Mouse (Mus musculus): ENCODE measurements around the gene Shoc2. TPM values are rescaled to one million over a fixed set of nuclear protein-coding genes. Genes with fewer than 3 reads are reported as not detected.
"Not testable (repeated sequence)": the region's sequence is repeated elsewhere in the genome, so short reads cannot be mapped to it uniquely, and the experiment has no call there.

Shoc2 gene
- polyA plus RNA-seq, 1 experiment from 2014 or later = 43.1 TPM

DNA sequence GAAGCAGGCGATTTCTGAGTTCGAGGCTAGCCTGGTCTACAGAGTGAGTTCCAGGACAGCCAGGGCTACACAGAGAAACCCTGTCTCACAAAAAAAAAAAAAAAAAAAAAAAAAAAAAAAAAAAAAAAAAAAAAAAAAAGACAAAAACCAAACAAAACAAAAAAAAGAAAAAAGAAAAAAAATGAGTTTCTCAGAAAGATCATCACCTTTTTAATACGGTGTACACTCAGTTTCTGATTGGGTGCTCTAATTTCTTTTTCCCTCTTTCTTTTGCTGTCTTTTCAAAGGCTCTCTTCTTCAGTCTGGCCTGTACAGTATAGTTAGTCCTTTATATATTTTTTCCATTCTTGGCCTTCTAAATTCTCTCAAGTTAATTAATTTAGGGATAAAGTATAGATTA lies 20.2 kb downstream of the Shoc2 start:
- not testable (repeated sequence) for H3K4me3 ChIP-seq (ENCODE audit: low read length); H3K4me1 ChIP-seq (ENCODE audit: insufficient read depth, low read length); H3K9ac ChIP-seq (replicated peaks; ENCODE audit: low read length); H3K36me3 ChIP-seq (ENCODE audit: insufficient read depth, low read length); H3K4me2 ChIP-seq (replicated peaks; ENCODE audit: low read depth, low read length); H3K9me3 ChIP-seq (ENCODE audit: low read length); ATAC-seq (ENCODE audit: low FRiP score, low TSS enrichment); H3K27ac ChIP-seq (ENCODE audit: low read length); H3K27me3 ChIP-seq (ENCODE audit: insufficient read depth, low read length)
- WGBS = 96% methylated on average over 3 of the region's 3 CpGs

DNA sequence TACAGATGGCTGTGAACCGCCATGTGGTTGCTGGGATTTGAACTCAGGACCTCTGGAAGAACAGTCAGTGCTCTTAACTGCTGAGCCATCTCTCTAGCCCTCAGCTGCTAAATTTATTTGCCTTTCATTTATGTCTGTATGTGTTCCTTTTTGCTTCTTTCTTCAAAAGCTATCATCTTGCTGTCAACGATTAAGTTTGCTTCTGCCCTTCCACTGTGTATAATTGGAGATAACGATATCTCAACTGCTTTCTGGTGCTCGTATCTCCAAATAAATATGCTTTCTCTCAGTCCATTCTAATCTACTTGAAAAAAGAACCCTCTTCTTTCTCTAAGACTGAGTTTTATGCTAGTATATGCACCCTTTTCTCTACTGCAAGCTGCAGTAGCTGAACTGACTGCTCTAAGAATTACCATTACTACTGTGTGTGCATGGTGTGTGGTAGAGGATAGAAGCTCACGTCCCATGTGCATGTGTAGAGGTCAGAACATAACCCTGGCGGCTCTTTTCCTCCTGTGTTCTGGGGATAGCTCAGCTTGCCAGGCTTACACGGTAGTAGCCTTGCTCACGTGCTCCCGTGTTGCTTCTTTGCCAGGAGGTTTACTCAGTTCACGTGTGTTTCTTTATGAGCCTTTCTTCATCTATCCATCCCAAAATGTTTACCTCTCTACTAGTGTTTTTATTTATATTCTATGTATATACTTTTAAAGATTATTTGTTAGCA lies 21.0 kb downstream of the Shoc2 start:
- Histone ChIP-seq H3K4me1 (ENCODE audit: insufficient read depth, low read length) (no peaks in the 10 kb centered on the region), H3K36me3 (ENCODE audit: insufficient read depth, low read length) (no peaks in the 10 kb centered on the region), H3K4me2 (replicated peaks; ENCODE audit: low read depth, low read length) (no peak overlapping the region), H3K27ac (ENCODE audit: low read length) (no peak overlapping the region), H3K4me3 (ENCODE audit: low read length) (no peak overlapping the region), H3K9me3 (ENCODE audit: low read length) (no peaks in the 10 kb centered on the region), H3K9ac (replicated peaks; ENCODE audit: low read length) (no peak overlapping the region), H3K27me3 (ENCODE audit: insufficient read depth, low read length) (no peaks in the 10 kb centered on the region)
- 89% methylated on average over 10 of the region's 10 CpGs for WGBS
- no peak for ATAC-seq (ENCODE audit: low FRiP score, low TSS enrichment)

DNA sequence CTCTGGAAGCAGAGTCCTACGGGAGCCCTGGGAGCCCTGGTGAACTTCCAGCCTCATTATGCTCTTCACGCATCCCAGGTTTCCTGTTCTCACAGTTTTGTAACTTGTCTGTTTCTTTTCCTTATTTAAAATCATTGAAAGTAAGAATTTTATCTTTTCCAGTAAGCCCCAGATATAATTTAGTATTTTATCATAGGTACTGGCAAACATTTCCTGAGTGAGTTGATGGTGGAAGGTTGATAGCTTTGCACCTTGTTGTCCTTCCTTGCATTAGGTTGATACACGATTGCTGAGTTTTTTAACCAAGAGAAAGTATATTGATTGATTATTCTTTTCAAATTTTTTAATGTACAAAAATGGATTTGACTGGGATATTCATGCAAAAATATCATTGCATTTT lies 25.1 kb downstream of the Shoc2 start:
- Histone ChIP-seq H3K27ac (ENCODE audit: low read length) (no peak overlapping the region), H3K4me3 (ENCODE audit: low read length) (no peak overlapping the region), H3K4me1 (ENCODE audit: insufficient read depth, low read length) (no peaks in the 10 kb centered on the region), H3K4me2 (replicated peaks; ENCODE audit: low read depth, low read length) (no peak overlapping the region), H3K27me3 (ENCODE audit: insufficient read depth, low read length) (no peaks in the 10 kb centered on the region), H3K9ac (replicated peaks; ENCODE audit: low read length) (no peak overlapping the region), H3K9me3 (ENCODE audit: low read length) (no peaks in the 10 kb centered on the region), H3K36me3 (ENCODE audit: insufficient read depth, low read length) (no peaks in the 10 kb centered on the region)
- WGBS = 92% methylated on average over 3 of the region's 3 CpGs
- ATAC-seq (ENCODE audit: low FRiP score, low TSS enrichment) = no peak

DNA sequence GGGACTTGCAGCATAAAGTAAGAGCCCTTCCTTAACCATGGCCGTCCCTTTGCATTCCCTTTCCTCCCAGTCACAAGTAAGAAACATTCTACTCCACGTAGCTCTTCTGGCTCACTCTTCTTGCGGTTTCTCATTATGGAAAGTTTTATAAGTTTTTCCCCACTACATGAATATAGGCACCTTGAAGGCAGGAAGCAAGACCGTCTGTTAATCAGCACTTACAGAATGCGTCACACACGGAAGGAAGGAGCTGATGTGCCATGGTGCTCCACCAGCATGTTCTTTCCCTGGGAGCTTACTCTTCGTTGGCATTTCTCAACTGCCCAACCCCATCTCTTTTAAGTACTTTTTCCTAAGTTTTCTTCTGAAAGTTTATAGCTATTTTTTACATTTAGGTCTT lies 27.8 kb downstream of the Shoc2 start:
- ATAC-seq (ENCODE audit: low FRiP score, low TSS enrichment) = no peak
- Histone ChIP-seq H3K9me3 (ENCODE audit: low read length) (no peaks in the 10 kb centered on the region; the same call in 1 of the 2 replicates), H3K9ac (replicated peaks; ENCODE audit: low read length) (no peak overlapping the region), H3K36me3 (ENCODE audit: insufficient read depth, low read length) (peaks cover 4% of the 10 kb centered on the region; the same call in 1 of the 2 replicates), H3K27ac (ENCODE audit: low read length) (no peak overlapping the region), H3K4me3 (ENCODE audit: low read length) (no peak overlapping the region), H3K27me3 (ENCODE audit: insufficient read depth, low read length) (no peaks in the 10 kb centered on the region), H3K4me2 (replicated peaks; ENCODE audit: low read depth, low read length) (no peak overlapping the region), H3K4me1 (ENCODE audit: insufficient read depth, low read length) (no peaks in the 10 kb centered on the region)
- WGBS = 72% methylated on average over 7 of the region's 7 CpGs

- Histone ChIP-seq H3K27me3 (ENCODE audit: insufficient read depth, low read length) (no peaks in the 10 kb centered on the region), H3K36me3 (ENCODE audit: insufficient read depth, low read length) (peaks cover 9% of the 10 kb centered on the region; the same call in 1 of the 2 replicates), H3K4me1 (ENCODE audit: insufficient read depth, low read length) (no peaks in the 10 kb centered on the region), H3K27ac (ENCODE audit: low read length) (no peak overlapping the region), H3K9me3 (ENCODE audit: low read length) (peaks cover 4% of the 10 kb centered on the region), H3K9ac (replicated peaks; ENCODE audit: low read length) (no peak overlapping the region), H3K4me2 (replicated peaks; ENCODE audit: low read depth, low read length) (no peak overlapping the region), H3K4me3 (ENCODE audit: low read length) (no peak overlapping the region)
- 70% methylated on average over 1 of the region's 1 CpGs for WGBS
- no peak for ATAC-seq (ENCODE audit: low FRiP score, low TSS enrichment)
These were observed 29.6 kb downstream of the Shoc2 start for GRCm38 (mm10) chr19:53973656-53974055.

GRCm38 (mm10) chr19:53982041-53982440 lies 37.9 kb downstream of the Shoc2 start:
- Histone ChIP-seq H3K9ac (replicated peaks; ENCODE audit: low read length) (no peak overlapping the region), H3K9me3 (ENCODE audit: low read length) (peaks cover 4% of the 10 kb centered on the region; the same call in 1 of the 2 replicates), H3K27me3 (ENCODE audit: insufficient read depth, low read length) (no peaks in the 10 kb centered on the region), H3K36me3 (ENCODE audit: insufficient read depth, low read length) (peaks cover 4% of the 10 kb centered on the region; the same call in 1 of the 2 replicates), H3K27ac (ENCODE audit: low read length) (no peak overlapping the region), H3K4me2 (replicated peaks; ENCODE audit: low read depth, low read length) (no peak overlapping the region), H3K4me3 (ENCODE audit: low read length) (no peak overlapping the region), H3K4me1 (ENCODE audit: insufficient read depth, low read length) (no peaks in the 10 kb centered on the region)
- WGBS = 57% methylated on average over 3 of the region's 3 CpGs
- no peak for ATAC-seq (ENCODE audit: low FRiP score, low TSS enrichment)

GRCm38 (mm10) chr19:53983336-53983735 lies 39.2 kb downstream of the Shoc2 start:
- Histone ChIP-seq H3K4me2 (replicated peaks; ENCODE audit: low read depth, low read length) (no peak overlapping the region), H3K9me3 (ENCODE audit: low read length) (peaks cover 2% of the 10 kb centered on the region; the same call in 1 of the 2 replicates), H3K9ac (replicated peaks; ENCODE audit: low read length) (no peak overlapping the region), H3K27ac (ENCODE audit: low read length) (no peak overlapping the region), H3K4me1 (ENCODE audit: insufficient read depth, low read length) (no peaks in the 10 kb centered on the region), H3K27me3 (ENCODE audit: insufficient read depth, low read length) (no peaks in the 10 kb centered on the region), H3K4me3 (ENCODE audit: low read length) (no peak overlapping the region), H3K36me3 (ENCODE audit: insufficient read depth, low read length) (peaks cover 10% of the 10 kb centered on the region; the same call in 1 of the 2 replicates)
- WGBS = 91% methylated on average over 1 of the region's 1 CpGs
- ATAC-seq (ENCODE audit: low FRiP score, low TSS enrichment) = no peak

GRCm38 (mm10) chr19:53984628-53985027 lies 40.5 kb downstream of the Shoc2 start:
- Histone ChIP-seq H3K9ac (replicated peaks; ENCODE audit: low read length) (no peak overlapping the region), H3K4me2 (replicated peaks; ENCODE audit: low read depth, low read length) (no peak overlapping the region), H3K27ac (ENCODE audit: low read length) (no peak overlapping the region), H3K4me1 (ENCODE audit: insufficient read depth, low read length) (no peaks in the 10 kb centered on the region), H3K36me3 (ENCODE audit: insufficient read depth, low read length) (peaks cover 9% of the 10 kb centered on the region; the same call in 1 of the 2 replicates), H3K9me3 (ENCODE audit: low read length) (no peaks in the 10 kb centered on the region), H3K4me3 (ENCODE audit: low read length) (no peak overlapping the region), H3K27me3 (ENCODE audit: insufficient read depth, low read length) (no peaks in the 10 kb centered on the region)
- WGBS = 86% methylated on average over 3 of the region's 3 CpGs
- ATAC-seq (ENCODE audit: low FRiP score, low TSS enrichment) = no peak

DNA sequence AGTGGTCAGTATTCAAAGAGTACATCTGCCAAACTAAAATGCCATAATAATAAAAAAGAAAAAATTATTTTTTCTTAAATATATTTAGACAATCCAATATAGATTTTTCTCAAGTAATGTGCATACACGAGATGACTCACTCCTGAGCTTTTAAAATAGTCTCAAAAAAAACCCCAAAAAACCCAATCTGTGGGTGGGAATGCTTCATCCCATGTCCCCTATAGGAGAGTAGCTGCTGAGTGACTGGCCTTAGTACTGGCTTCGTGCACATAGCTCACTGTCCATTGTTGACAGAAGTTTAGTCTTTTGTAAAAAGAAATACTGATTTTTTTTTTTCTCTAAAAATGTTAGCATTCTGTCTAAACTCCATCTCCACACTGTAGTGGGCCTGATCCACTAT lies 46.4 kb downstream of the Shoc2 start:
- H3K9me3 ChIP-seq (ENCODE audit: low read length) = no peaks in the 10 kb centered on the region
- no peaks in the 10 kb centered on the region for H3K4me1 ChIP-seq (ENCODE audit: insufficient read depth, low read length)
- no peak for ATAC-seq (ENCODE audit: low FRiP score, low TSS enrichment)
- H3K27me3 ChIP-seq (ENCODE audit: insufficient read depth, low read length) = no peaks in the 10 kb centered on the region
- WGBS = 87% methylated on average over 2 of the region's 2 CpGs
- no peak overlapping the region for H3K27ac ChIP-seq (ENCODE audit: low read length)
- H3K4me2 ChIP-seq (replicated peaks; ENCODE audit: low read depth, low read length) = no peak overlapping the region
- no peak overlapping the region for H3K9ac ChIP-seq (replicated peaks; ENCODE audit: low read length)
- H3K4me3 ChIP-seq (ENCODE audit: low read length) = no peak overlapping the region
- peaks cover 11% of the 10 kb centered on the region; the same call in 1 of the 2 replicates for H3K36me3 ChIP-seq (ENCODE audit: insufficient read depth, low read length)

GRCm38 (mm10) chr19:53993860-53994259 lies 49.8 kb downstream of the Shoc2 start:
- 80% methylated on average over 3 of the region's 3 CpGs for WGBS
- H3K9ac ChIP-seq (replicated peaks; ENCODE audit: low read length) = no peak overlapping the region
- H3K9me3 ChIP-seq (ENCODE audit: low read length) = no peaks in the 10 kb centered on the region
- no peaks in the 10 kb centered on the region for H3K27me3 ChIP-seq (ENCODE audit: insufficient read depth, low read length)
- H3K4me3 ChIP-seq (ENCODE audit: low read length) = no peak overlapping the region
- no peak for ATAC-seq (ENCODE audit: low FRiP score, low TSS enrichment)
- no peak overlapping the region for H3K4me2 ChIP-seq (replicated peaks; ENCODE audit: low read depth, low read length)
- no peaks in the 10 kb centered on the region for H3K4me1 ChIP-seq (ENCODE audit: insufficient read depth, low read length)
- H3K27ac ChIP-seq (ENCODE audit: low read length) = no peak overlapping the region
- H3K36me3 ChIP-seq (ENCODE audit: insufficient read depth, low read length) = peaks cover 4% of the 10 kb centered on the region; the same call in 1 of the 2 replicates
